Mouse (Mus musculus) heart, postnatal 36 days (tissue): Measurements from ENCODE around the gene 1700003F12Rik. TPM values are rescaled to one million over a fixed set of nuclear protein-coding genes. Genes with fewer than 3 reads are reported as not detected.

Source experiments
- DNase-seq, 2 experiments: peaks; one replicate each; pipeline ENCODE4 v3.0.0; 2021 to 2022
- intact Hi-C: fragments of 180-260 bp; cut with DNase I; formaldehyde crosslinking; loops from one replicate; pipeline ENCODE4 v1.15.1; 2025
- total RNA-seq, 2 experiments: library from RNA; stranded (reverse); gene quantifications; 2 replicates each; pipeline ENCODE4 v1.2.3; 2021

1700003F12Rik gene
- total RNA-seq, 2 experiments from 2014 or later: not detected

DNA sequence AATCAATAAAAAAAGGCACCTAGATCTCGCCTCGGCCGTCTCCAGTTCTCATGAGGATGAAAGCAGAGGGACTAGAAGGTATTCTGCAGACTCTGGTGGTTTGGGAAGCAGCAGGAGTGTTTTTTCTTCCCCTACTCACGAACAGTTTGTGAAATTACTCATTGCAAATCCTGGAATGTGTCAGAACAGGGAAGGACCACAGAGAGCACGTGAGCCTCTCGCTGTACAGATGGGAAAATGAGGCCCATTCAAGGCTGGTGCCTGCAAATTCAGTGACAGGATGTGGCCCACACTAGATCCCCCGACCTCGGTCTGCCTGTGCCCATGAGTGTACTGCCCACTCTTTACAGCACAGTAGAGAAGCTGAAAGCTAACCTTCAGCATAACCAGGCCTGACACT is 25.1 kb downstream of the 1700003F12Rik start:
- DNase-seq: no peak

DNA sequence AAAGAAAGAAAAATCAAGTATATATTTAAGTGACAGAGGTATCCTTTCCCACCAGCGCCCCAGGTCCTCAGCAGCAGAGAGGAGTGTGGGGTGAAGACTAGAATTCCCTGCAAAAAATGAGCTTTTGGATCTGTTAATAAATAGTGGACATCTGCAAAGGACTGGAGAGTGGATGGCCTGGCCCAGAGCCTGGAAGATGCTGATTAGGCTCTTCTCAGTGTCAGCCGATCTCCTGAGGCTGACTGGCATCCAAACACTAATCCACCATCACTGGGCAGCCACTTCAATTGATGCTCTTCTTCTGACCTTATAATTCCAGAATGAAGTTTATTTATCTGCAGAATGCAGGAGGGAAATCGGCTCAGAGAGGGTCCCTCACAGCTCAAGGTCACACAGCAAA is 26.1 kb downstream of the 1700003F12Rik start:
- intact Hi-C loops: no loop called here
- DNase-seq: no peak

More for the DNA sequence above, 25.1 kb downstream of the 1700003F12Rik start:
- intact Hi-C loops: no loop called here

DNA sequence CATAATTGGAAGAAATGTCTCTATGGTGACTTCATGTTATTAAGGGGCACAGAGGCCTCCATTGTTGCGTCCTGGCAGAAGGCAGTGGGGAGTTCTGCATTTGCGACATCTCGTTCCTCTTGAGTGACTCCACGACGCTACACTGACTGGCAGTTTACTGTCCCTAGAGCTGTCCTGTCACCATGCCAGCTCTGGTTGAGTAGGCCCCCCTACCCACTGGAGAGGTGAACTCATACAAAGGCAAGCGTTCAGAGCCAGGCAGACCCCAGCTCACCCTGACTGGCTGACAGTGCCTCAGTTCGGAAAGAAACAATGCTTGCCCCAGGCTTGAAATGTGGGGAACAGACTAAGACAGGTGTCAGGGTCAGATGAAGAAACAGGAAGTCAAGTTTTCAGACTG is 27.4 kb downstream of the 1700003F12Rik start:
- DNase-seq: no peak
- intact Hi-C loops: no loop called here

DNA sequence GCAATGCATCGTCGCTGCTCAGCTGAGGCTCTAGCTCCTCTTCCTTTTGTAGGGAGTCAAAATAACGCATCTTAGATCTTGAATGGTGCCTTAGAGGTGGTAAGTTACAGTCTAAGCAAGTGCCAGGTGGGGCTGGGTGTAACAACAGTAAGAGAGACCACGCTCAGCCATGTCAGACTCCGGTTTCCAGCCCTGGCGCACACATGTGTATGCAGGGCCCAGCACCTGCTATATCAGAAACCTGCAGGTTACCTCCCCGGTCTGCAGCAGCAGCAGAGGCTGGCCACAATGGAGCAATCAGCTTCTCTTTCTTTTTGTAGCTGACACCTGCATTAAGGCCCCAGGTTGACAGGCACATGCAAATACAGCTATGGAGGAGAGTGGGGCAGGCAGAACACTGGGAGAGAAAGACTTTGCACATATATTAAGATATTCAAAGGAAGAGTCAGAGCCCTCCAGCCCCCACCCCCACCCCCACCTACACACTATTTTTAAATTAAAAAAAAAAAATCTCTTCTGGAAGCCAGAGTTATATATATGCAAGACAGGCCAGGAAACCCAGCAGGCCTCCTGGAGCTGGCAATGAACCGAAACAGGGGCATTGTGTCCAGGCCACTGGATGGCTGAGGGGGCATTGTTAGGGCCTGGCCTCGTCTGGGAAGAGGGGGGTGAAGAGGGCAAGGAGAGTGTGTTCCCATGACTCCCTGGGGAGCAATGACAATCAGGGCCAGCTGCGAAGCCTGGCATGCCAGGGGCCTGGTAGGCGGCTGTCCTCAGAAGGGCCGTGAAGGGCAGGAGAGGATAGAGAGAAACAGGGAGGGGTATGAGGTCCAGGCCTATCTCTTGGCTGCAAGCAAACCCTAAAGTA is 30.2 kb downstream of the 1700003F12Rik start:
- intact Hi-C loops: no loop called here
- DNase-seq: no peak

DNA sequence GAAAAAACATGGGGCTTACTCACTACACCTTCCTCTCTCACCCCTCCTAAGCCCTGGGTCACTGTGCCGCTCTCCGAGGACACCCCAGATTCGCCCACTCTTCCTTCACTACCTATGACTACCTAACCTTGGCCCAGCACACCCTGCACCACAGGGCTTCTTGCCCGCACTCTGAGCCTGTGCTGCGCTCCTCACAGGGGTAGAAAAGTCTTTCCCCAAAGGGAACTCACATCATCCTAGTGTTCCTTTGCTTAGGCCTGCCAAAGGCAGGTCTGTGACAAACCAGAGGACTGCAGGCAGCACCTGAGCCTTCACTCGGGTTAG is 30.8 kb downstream of the 1700003F12Rik start:
- intact Hi-C loops: no loop called here
- DNase-seq: no peak

DNA sequence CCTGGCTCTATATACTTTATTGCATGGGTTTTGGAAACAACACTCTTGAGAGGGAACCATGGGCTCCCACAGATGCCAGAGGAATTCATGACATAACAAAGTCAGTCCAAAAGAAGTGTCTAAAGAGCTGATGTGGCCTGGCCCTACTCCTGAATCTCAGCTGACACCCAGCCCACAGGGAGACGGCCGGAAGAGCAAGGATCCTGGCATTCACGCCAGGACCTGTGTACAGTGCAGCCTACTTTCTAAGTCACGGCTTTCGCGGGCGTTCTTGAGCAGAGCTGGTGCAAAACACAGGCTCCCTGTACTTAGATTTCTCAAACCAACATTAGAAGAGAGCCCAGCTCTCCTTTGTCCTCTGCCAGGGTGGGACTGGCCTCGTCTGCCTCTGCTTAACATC is 33.7 kb downstream of the 1700003F12Rik start:
- intact Hi-C loops: no loop called here
- DNase-seq: peak; percentile 32 to 46

DNA sequence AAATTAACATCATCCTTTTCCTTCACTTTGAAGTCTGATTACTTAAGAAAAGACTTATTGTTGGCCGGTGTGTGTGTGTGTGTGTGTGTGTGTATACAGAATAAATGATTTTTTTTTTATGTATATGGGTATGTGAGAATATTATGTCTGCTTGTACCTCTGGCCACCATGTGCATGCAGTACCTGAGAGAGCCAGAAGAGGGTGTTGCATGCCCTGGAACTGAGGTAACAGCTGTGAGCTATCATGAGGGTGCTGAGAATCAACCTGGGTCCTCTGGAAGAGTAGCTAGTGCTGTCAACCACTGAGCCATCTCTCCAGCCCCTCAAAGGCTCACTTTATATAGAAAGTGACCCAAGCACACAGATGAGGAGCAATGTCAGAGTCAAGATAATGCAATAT is 34.5 kb downstream of the 1700003F12Rik start:
- intact Hi-C loops: no loop called here
- no peak for DNase-seq

DNA sequence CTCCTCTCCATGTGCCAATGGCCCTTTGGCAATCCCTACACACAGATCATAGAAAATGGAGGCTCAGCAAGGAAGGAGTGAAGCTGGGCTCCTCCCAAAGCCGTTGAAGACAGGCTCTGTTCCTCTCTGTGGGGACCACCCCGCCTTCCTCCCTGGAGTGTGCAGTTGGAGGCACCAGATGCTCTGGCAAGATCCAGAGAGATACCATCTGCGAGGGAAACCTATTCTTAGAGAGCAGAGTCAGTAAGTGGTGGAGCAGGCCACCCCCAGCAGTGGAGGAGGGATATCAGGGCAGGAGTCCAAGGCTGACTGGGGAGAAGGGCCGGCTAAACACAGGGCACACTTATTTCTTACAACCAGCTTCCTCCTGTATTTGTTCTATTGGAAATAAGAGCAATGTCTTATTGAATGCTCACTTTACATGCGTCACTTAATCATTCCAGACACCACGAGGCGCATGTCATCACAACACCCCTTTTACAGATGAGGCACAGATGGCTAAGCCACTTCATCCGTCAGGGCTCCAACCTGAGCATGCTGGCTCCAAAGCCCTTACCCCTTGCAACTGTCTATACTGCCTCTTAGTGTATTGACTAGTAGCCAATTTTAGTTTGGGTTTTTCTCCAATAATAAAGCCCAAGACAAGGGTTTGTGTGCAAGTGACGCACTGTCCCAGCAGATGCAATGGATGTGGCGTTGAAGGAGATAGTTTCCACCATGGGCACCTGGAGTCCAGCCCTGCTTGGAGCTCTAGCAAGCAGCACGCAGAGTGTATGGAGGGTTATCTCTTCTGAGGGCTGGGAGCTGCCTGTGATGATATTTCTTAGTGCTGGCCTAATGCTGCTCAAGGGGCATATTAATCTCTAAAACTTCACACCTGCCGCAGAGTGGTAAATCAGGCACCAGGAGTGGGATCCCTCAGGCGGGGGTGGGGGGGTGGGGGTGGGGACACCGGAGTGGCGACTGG is 37.3 kb downstream of the 1700003F12Rik start:
- intact Hi-C loops: no loop called here
- no peak for DNase-seq

DNA sequence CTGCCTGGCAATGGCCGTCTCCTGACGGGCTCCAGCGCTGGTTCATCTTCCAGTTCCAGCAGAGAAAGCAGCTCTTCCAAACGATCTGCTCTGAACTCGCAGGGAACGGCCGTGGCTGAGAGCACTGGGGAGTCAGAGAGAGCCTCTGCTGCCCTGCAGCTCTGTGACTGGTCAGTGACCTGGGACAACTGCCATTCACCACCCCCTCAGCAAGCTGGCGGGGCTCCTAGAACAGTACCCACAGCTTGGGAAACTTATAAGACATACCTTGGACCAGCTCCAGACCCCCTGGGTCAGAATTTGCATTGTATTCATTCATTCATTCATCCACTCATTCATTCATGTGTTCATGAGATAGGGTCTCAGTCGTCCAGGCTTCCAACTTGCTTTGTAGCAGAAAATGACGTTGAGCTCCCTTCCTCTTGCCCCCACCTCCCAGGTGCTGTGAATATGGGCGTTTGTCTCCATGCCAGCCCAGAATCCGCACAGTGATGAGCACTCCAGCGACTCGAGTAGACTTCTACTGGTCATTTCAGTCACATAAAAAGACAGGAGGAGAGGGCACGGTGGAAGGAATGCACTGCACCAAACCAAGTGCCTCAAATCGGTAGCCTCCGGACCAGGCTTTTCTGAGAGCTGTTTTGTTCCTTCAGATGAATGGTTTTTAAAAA is 38.2 kb downstream of the 1700003F12Rik start:
- DNase-seq: no peak
- intact Hi-C loops: no loop called here

DNA sequence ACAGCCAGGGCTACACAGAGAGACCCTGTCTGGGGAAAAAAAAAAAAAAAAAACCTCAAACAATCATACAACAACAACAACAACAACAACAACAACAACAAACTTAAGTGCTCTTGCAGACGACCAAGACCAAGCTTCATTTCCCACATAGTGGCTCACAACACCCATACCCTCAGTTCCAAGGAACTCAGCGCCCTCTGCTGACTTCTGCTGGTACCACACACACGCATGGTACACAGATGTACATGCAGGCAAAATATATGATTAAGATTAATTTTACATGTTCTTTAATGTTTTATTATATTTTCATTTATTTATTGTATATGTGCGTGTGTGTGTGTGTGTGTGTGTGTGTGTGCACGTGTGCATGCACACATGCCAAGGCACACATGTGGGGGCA is 39.5 kb downstream of the 1700003F12Rik start:
- peak in 1 of 2 experiments; percentile 39 for DNase-seq
- intact Hi-C loops: no loop called here

DNA sequence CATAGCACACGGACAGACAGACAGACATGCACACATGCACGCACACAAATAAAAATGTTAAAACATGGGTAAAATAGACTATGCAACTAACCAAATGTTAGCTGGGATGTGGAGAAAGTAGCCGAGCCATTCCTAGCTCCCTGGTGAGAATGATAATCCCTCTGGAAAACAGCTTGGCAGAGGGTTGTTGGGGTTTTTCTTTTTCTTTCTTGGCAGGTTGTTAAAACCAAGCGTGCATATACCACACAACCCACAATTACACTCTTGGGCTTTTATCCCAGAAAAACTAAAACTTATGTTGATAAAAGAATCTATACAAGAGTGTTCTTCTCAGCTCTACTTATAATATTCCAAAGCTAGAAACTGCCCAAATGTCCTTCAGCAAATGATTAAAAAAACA is 42.2 kb downstream of the 1700003F12Rik start:
- DNase-seq: no peak
- intact Hi-C loops: no loop called here

DNA sequence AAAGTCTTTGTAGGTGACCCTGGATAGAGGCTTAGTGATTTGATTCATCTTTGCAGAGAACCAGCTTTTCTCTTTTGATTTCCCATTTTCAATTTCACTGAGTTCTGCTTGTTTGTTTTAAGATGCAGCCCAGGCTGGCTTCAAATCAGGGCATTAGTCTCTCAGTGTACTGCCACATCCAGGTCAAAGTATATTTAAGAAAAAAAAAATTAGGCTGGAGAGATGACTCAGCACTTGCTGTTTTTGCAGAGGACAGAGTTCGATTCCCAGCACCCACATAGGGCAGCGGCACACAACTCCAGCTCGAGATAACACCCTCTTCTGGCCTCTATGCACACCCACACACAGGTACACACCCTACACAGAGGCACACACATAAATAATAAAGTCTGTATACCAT is 44.4 kb downstream of the 1700003F12Rik start:
- DNase-seq: no peak
- intact Hi-C loops: no loop called here

DNA sequence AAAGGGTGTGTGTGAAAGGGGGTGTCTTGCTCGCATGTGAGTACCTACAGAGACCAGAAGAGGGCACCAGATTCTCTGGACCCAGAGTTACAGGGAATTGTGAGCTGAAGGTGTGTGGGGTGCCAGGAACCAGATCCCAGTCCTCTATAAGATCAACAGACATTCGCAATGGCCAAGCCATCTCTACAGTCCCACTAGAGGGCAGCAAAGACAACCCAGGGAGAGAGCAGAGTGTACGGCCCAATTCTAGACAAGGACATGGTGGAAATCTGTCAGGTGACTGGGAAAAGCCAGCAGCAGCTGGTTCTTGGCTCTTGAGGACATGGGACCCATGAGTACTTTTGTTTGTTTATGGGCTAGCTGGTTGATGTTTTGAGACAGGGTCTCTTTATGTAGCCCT is 46.1 kb downstream of the 1700003F12Rik start:
- intact Hi-C loops: no loop called here
- DNase-seq: peak; percentile 28 to 40

DNA sequence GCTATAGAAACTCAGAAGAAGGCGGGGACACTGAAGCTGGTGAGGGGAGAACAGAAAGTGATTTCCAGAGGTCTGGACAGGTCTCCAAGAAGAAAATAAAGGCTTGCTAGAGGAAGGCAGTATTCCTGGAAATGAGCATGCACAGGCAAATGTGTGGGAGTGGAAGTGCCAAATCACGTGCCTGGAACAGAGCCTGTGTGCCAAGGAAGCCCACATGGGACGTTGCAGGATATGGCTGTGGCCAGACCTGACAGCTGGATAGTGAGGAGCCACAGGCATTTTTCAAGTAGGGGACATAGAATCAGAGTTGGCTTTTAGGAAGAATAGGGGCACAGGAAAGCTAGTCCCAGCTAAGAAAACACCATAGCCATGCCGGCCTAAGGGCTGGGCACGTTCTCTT is 48.9 kb downstream of the 1700003F12Rik start:
- no peak for DNase-seq

DNA sequence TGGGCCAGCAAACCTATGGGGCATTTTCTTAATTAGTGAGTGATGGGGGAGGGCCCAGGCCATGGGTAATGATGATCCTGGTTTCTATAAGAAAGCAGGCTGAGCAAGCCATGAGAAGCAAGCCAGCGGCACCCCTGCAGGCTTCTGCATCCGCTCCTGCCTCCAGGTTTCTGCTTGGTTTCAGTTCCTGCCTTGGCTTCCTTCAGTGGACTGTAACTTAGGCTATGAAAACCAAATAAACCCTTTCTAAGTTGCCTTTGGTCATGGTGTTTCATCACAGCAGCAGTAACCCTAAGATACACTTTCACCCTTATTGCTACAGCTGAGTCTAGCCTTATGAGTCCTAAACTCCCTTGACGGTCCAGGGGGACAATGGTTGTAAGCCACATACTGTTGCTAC is 50.5 kb downstream of the 1700003F12Rik start:
- intact Hi-C loops: no loop called here
- no peak for DNase-seq

More for the DNA sequence above, 48.9 kb downstream of the 1700003F12Rik start:
- intact Hi-C loops: no loop called here

Other genes starting within 250 kb of the 1700003F12Rik start
- gene Bpifb9b, start 239.9 kb upstream of the 1700003F12Rik start, total RNA-seq: not detected
- 10 to 100 TPM; 20.4 to 23.7 TPM for gene Cdk5rap1, start 174.1 kb upstream of the 1700003F12Rik start, total RNA-seq
- gene Snta1, start 139.0 kb upstream of the 1700003F12Rik start, total RNA-seq: 10 to 100 TPM; 70.2 to 99.0 TPM
- 10 to 100 TPM; 13.7 to 15.9 TPM for gene Cbfa2t2, start 110.6 kb upstream of the 1700003F12Rik start, total RNA-seq
- not detected for gene Actl10, start 4.7 kb downstream of the 1700003F12Rik start, total RNA-seq
- under 1 TPM; 0.14 to 0.47 TPM for gene Necab3, start 11.8 kb downstream of the 1700003F12Rik start, total RNA-seq
- gene E2f1, start 22.8 kb downstream of the 1700003F12Rik start, total RNA-seq: under 1 TPM; 0.61 to 0.73 TPM
- 10 to 100 TPM; 27.8 to 28.3 TPM for gene Pxmp4, start 56.6 kb downstream of the 1700003F12Rik start, total RNA-seq
- gene Zfp341, start 66.2 kb downstream of the 1700003F12Rik start, total RNA-seq: 1 to 10 TPM; 3.0 to 3.4 TPM
- not detected for gene 4930519P11Rik, start 66.4 kb downstream of the 1700003F12Rik start, total RNA-seq
- 100 to 1,000 TPM; 113 to 124 TPM for gene Chmp4b, start 104.6 kb downstream of the 1700003F12Rik start, total RNA-seq
- not detected for gene Gm14214, start 222.9 kb downstream of the 1700003F12Rik start, total RNA-seq
- gene Raly, start 244.0 kb downstream of the 1700003F12Rik start, total RNA-seq: 100 to 1,000 TPM in 1 of 2 experiments, 10 to 100 TPM in 1; 99.3 to 104 TPM
- gene a, start 244.3 kb downstream of the 1700003F12Rik start, total RNA-seq: not detected